Mouse (Mus musculus): Measurements from ENCODE around the gene Tubb4a. TPM values are rescaled to one million over a fixed set of nuclear protein-coding genes. Genes with fewer than 3 reads are reported as not detected.
"Not testable (repeated sequence)": the region's sequence is repeated elsewhere in the genome, so short reads cannot be mapped to it uniquely, and the experiment has no call there.

The Tubb4a gene
- polyA plus RNA-seq (2015; fragmentation: Nextera tagmentation; extraction: Ambion mirVana) = 20.3 and 22.6 TPM in 2 replicates

DNA sequence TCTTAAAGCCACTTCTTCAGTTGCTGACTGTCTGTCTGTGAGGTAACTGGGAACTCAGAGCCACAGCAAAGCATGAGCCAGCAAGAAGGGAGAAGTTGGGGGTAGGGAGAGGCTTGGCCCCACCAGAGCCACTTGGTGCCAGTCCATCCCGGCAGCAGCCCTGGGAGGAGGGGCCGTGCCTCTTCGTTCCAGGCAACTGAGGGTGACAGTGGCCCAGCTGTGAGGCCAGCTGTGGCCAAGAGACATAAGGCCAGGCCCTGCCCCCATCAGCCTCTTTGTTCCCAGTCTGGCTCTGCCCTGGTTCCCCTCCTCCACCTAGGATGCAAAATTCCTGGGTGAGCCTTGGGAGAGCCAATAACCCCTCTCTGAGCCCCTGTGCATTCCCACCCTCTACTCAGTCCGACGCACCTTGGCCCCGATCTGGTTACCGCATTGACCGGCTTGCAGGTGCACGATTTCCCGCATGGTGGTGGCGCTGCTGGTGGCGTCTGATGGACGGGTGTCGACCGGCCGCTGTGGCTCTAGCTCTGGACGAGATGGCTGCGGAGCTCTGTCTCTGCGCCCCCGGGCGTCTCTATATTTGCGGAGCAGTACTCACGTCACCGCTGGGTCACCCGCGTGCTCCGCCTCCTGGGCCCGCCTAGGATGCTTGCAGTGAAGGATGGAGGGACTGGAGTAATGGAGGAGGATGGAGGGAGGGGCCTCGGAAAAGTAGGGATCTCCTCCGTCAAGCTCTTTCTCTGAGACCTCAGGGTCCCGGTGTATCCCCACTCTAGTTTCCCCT, at the start of gene Tubb4a:
Gene Tubb4a (minus strand): TSS at position 734 of the 784 bp plus-strand sequence.
- WGBS = 2% methylated on average over 31 of the region's 31 CpGs
- H3K27me3 ChIP-seq (replicated peaks; ENCODE audit: control insufficient read depth, insufficient read depth, low read length) = no peaks in the 10 kb centered on the region
- ATAC-seq = peak; percentile 74
- H3K4me1 ChIP-seq (ENCODE audit: control insufficient read depth, insufficient read depth, low read length) = peaks cover 5% of the 10 kb centered on the region
- no peak within 1 kb of the TSS for H3K27ac ChIP-seq (ENCODE audit: low read length)
- H3K36me3 ChIP-seq (ENCODE audit: control insufficient read depth, insufficient read depth, low read length) = no peaks in the 10 kb centered on the region
- peak within 1 kb of the TSS; percentile 46 for H3K4me3 ChIP-seq (ENCODE audit: low read length)
- no peaks in the 10 kb centered on the region for H3K9me3 ChIP-seq (ENCODE audit: control insufficient read depth, low read length)
- H3K4me2 ChIP-seq (ENCODE audit: low read depth, low read length) = peak within 1 kb of the TSS; percentile 72
- H3K9ac ChIP-seq (ENCODE audit: low read depth, low read length) = peak within 1 kb of the TSS; percentile 62

DNA sequence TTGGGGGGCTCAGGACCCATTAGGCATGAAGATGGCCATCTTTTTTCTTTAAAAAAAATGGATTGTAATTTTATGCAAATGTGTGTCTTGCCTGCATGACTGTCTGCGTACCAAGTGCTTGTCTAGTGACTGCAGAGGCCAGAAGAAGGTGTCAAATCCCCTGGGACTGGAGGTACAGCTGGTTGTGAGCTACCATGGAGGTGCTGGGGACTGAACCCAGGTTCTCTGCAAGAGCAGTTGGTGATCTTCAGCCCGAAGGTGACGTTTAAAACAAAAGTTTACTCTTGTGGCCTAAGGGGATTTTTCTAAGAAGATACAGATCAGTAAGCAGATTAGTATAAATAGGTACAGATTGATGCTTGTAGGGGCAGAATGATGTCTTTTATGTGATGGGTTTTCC, 48.1 kb upstream of the Tubb4a start:
- Histone ChIP-seq H3K4me2 (ENCODE audit: low read depth, low read length) (no peak overlapping the region), H3K36me3 (ENCODE audit: control insufficient read depth, insufficient read depth, low read length) (no peaks in the 10 kb centered on the region), H3K4me3 (ENCODE audit: low read length) (no peak overlapping the region)

DNA sequence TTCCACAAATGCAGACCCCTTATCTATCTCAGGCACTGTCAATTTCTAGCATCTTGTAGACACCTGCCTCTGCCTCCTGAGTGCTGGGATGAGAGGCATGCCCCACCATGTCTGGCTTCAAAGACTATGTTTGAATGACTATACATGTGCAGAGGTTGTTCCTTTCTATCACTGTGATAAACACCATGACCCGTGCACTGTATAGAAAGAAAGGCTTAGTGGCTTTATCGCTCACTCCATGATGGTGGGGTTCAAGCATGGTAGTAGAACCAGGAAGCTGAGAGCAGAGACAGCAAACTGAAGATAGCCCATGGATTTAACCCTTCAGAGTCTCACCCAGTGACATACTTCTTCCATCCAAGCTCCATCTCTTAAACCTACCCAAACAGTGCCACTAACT, 47.1 kb upstream of the Tubb4a start:
- no peak overlapping the region for H3K4me3 ChIP-seq (ENCODE audit: low read length)
- H3K4me1 ChIP-seq (ENCODE audit: control insufficient read depth, insufficient read depth, low read length) = no peaks in the 10 kb centered on the region
- 91% methylated on average over 2 of the region's 2 CpGs for WGBS
- H3K4me2 ChIP-seq (ENCODE audit: low read depth, low read length) = no peak overlapping the region
- H3K9ac ChIP-seq (ENCODE audit: low read depth, low read length) = no peak overlapping the region
- no peaks in the 10 kb centered on the region for H3K27me3 ChIP-seq (replicated peaks; ENCODE audit: control insufficient read depth, insufficient read depth, low read length)
- H3K9me3 ChIP-seq (ENCODE audit: control insufficient read depth, low read length) = no peaks in the 10 kb centered on the region
- no peak for ATAC-seq
- H3K27ac ChIP-seq (ENCODE audit: low read length) = no peak overlapping the region
- no peaks in the 10 kb centered on the region for H3K36me3 ChIP-seq (ENCODE audit: control insufficient read depth, insufficient read depth, low read length)

More for the DNA sequence above, 48.1 kb upstream of the Tubb4a start:
- WGBS = 84% methylated on average over 3 of the region's 3 CpGs
- H3K9ac ChIP-seq (ENCODE audit: low read depth, low read length) = no peak overlapping the region
- no peak for ATAC-seq
- H3K27me3 ChIP-seq (replicated peaks; ENCODE audit: control insufficient read depth, insufficient read depth, low read length) = no peaks in the 10 kb centered on the region
- no peaks in the 10 kb centered on the region for H3K9me3 ChIP-seq (ENCODE audit: control insufficient read depth, low read length)
- H3K4me1 ChIP-seq (ENCODE audit: control insufficient read depth, insufficient read depth, low read length) = no peaks in the 10 kb centered on the region
- H3K27ac ChIP-seq (ENCODE audit: low read length) = no peak overlapping the region

DNA sequence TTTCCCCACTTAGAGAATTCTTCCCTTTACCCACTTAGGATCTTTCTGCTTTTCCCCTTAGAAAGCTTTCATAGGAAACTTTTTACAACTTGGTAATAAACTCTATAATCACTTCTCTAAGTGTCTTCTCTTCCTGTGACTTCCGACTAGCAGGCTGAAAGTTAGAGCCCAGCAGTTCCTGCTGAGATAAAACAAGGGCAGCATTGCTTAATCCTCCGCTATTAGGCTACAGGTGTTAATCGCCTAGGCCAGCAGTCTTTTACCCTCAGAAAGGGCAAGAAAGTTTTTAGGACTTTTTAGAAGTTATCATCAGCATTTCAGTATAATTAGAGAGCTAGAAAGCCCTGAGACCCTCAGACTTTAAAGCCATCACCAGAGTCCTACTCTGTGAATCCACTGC, 46.4 kb upstream of the Tubb4a start:
- not testable (repeated sequence) for H3K36me3 ChIP-seq (ENCODE audit: control insufficient read depth, insufficient read depth, low read length); H3K27ac ChIP-seq (ENCODE audit: low read length); H3K4me1 ChIP-seq (ENCODE audit: control insufficient read depth, insufficient read depth, low read length); H3K4me2 ChIP-seq (ENCODE audit: low read depth, low read length); H3K9ac ChIP-seq (ENCODE audit: low read depth, low read length); H3K9me3 ChIP-seq (ENCODE audit: control insufficient read depth, low read length); ATAC-seq; H3K4me3 ChIP-seq (ENCODE audit: low read length); H3K27me3 ChIP-seq (replicated peaks; ENCODE audit: control insufficient read depth, insufficient read depth, low read length)
- 15% methylated on average over 3 of the region's 3 CpGs for WGBS

DNA sequence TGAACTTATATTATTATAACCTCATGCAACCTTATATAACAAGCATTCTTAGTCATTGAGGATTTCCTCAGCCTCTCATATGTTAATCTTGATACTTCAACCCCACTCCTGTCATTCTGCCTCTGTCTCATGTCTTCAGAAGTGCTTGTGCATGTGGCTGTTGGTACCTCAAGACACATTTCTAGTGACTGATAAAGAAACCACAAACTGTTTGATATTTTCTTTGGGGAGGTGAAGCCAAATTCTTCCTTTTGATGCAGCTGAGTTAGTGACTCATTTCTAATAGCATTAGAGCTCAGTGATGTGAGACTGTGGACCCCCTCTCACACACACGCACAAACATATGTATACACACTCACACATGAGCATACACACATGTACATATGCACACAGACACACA, 44.2 kb upstream of the Tubb4a start:
- Histone ChIP-seq H3K4me2 (ENCODE audit: low read depth, low read length) (no peak overlapping the region), H3K36me3 (ENCODE audit: control insufficient read depth, insufficient read depth, low read length) (no peaks in the 10 kb centered on the region), H3K9ac (ENCODE audit: low read depth, low read length) (no peak overlapping the region), H3K9me3 (ENCODE audit: control insufficient read depth, low read length) (no peaks in the 10 kb centered on the region), H3K4me1 (ENCODE audit: control insufficient read depth, insufficient read depth, low read length) (no peaks in the 10 kb centered on the region), H3K4me3 (ENCODE audit: low read length) (no peak overlapping the region), H3K27ac (ENCODE audit: low read length) (no peak overlapping the region), H3K27me3 (replicated peaks; ENCODE audit: control insufficient read depth, insufficient read depth, low read length) (no peaks in the 10 kb centered on the region)
- 89% methylated on average over 1 of the region's 1 CpGs for WGBS
- no peak for ATAC-seq

DNA sequence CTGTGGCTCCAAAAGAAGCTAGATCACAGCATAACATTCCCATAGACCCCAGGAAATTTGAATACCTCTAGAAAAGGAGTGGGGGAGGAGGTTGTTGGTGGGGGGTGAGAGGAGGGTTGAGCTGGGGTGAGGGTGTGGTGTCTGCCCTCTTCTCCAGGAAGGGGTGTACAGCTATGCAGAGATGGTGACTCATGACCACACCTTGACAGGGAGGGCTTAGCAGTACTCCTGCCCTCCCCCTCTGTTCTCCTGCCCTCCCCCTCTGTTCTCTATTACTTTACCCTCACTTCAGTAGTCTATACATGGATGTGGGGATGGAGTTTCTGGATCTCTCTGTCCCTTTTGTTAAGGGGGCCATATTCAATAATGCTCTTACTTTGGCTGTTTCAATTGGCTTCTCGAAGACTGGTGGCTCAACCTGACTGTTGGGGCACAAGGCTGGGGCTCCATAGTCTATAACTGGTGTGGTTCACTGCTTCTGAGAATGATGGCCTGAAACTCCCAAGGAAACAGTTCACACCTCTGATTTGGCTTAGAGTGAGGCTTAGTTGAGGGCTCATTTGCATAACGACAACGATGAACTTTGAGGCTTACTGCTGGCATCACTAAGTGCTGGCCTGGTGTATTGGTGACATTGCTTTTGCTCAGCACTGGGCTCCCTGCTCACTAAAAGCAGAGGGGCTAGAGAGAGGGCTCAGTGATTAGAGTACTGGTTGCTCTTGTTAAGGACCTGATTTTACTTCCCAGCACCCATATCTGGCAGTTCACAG, 38.5 kb upstream of the Tubb4a start:
- ATAC-seq = no peak
- no peak overlapping the region for H3K4me2 ChIP-seq (ENCODE audit: low read depth, low read length)
- H3K4me3 ChIP-seq (ENCODE audit: low read length) = no peak overlapping the region
- H3K9ac ChIP-seq (ENCODE audit: low read depth, low read length) = no peak overlapping the region
- no peaks in the 10 kb centered on the region for H3K27me3 ChIP-seq (replicated peaks; ENCODE audit: control insufficient read depth, insufficient read depth, low read length)
- no peak overlapping the region for H3K27ac ChIP-seq (ENCODE audit: low read length)
- no peaks in the 10 kb centered on the region for H3K4me1 ChIP-seq (ENCODE audit: control insufficient read depth, insufficient read depth, low read length)
- WGBS = 63% methylated on average over 3 of the region's 3 CpGs
- H3K36me3 ChIP-seq (ENCODE audit: control insufficient read depth, insufficient read depth, low read length) = no peaks in the 10 kb centered on the region
- H3K9me3 ChIP-seq (ENCODE audit: control insufficient read depth, low read length) = no peaks in the 10 kb centered on the region

DNA sequence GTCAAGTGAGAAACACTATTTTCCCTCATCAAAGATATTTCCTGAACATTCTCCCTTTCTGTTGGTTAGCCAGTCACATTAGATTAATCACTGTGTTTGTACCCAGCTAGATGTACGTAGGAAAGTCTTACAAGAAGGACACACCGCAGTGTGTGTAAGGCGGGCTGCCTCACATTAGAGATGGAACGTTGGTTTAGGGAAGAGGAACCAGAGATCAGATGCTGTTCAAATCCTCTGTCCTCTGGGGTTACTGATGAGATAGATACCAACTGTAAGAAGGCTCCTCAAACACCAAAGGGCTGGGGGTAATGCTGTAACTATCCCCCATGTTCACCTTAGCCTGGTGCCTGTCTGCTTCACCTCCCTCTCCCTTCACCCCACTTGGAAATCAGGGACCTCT, 37.2 kb upstream of the Tubb4a start:
- H3K4me2 ChIP-seq (ENCODE audit: low read depth, low read length) = no peak overlapping the region
- 70% methylated on average over 4 of the region's 4 CpGs for WGBS
- no peaks in the 10 kb centered on the region for H3K36me3 ChIP-seq (ENCODE audit: control insufficient read depth, insufficient read depth, low read length)
- H3K27me3 ChIP-seq (replicated peaks; ENCODE audit: control insufficient read depth, insufficient read depth, low read length) = no peaks in the 10 kb centered on the region
- no peaks in the 10 kb centered on the region for H3K9me3 ChIP-seq (ENCODE audit: control insufficient read depth, low read length)
- H3K27ac ChIP-seq (ENCODE audit: low read length) = no peak overlapping the region
- no peaks in the 10 kb centered on the region for H3K4me1 ChIP-seq (ENCODE audit: control insufficient read depth, insufficient read depth, low read length)
- no peak overlapping the region for H3K4me3 ChIP-seq (ENCODE audit: low read length)
- H3K9ac ChIP-seq (ENCODE audit: low read depth, low read length) = no peak overlapping the region
- ATAC-seq = no peak

DNA sequence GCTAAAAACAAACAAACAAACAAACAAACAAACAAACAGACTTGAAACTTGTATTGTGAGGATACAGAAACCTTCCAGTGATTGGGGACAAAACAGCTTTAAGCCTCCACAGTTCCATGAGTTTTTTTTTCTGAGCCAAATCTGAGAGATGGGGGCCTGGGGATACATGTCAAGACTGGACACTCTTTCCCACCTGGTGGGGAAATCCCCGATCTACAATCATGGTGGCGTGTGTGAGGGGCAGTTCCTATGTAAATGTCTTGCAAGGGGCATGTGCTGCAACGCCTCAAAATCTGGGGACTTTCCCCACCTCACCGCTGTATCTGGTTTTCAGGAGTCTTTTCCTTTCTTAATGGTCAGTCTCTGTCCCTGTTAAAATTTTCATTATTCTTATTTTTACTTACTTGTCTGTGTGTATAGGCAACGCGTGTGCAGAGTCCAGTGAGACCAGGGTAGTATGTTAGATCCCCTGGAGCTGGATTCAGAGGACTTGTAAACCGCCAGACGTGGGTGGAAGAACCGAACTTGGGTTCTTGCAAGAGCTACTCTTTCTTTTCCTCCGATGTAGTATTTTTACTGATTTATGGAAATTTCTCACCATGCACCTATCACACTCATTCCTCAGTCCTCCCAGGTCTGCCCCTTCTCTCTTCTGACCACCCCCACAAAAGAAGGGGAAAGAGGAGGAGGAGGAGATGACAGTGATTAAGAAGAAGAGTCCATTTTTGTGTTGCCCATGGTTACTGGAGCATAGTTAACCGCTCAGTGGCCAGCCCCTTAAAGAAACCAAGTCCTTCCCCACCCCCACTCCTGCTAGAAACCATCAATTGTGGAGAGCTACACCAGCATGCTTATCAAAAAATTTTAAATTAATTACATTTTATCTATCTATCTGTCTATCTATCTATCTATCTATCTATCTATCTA, 35.9 kb upstream of the Tubb4a start:
- H3K27me3 ChIP-seq (replicated peaks; ENCODE audit: control insufficient read depth, insufficient read depth, low read length) = no peaks in the 10 kb centered on the region
- H3K27ac ChIP-seq (ENCODE audit: low read length) = no peak overlapping the region
- no peak overlapping the region for H3K9ac ChIP-seq (ENCODE audit: low read depth, low read length)
- no peaks in the 10 kb centered on the region for H3K9me3 ChIP-seq (ENCODE audit: control insufficient read depth, low read length)
- H3K4me1 ChIP-seq (ENCODE audit: control insufficient read depth, insufficient read depth, low read length) = peaks cover 4% of the 10 kb centered on the region; the same call in 1 of the 2 replicates
- H3K4me3 ChIP-seq (ENCODE audit: low read length) = no peak overlapping the region
- no peaks in the 10 kb centered on the region for H3K36me3 ChIP-seq (ENCODE audit: control insufficient read depth, insufficient read depth, low read length)
- 90% methylated on average over 11 of the region's 11 CpGs for WGBS
- no peak for ATAC-seq
- no peak overlapping the region for H3K4me2 ChIP-seq (ENCODE audit: low read depth, low read length)

DNA sequence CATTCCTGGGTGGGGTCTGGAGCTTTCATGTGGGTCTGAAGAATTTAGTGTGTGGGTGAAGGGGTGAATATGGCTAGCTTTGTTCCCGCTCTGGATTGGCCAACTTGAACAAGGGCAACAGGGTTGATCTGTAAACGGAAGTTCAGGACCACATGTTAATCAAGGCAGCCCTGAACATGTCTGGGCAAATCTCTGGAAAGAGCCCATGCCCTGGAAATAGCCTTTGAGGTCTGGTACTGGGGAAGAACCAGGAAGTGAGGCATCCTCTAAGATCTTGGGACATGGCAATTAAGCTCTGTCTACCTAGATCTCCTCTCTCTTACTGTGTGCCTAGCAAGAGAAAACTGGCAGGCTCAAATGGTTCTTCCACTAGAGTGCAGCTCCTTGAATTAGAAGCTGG, 34.3 kb upstream of the Tubb4a start:
- Histone ChIP-seq H3K9me3 (ENCODE audit: control insufficient read depth, low read length) (no peaks in the 10 kb centered on the region), H3K9ac (ENCODE audit: low read depth, low read length) (no peak overlapping the region), H3K27ac (ENCODE audit: low read length) (no peak overlapping the region), H3K36me3 (ENCODE audit: control insufficient read depth, insufficient read depth, low read length) (no peaks in the 10 kb centered on the region), H3K4me2 (ENCODE audit: low read depth, low read length) (no peak overlapping the region), H3K27me3 (replicated peaks; ENCODE audit: control insufficient read depth, insufficient read depth, low read length) (no peaks in the 10 kb centered on the region), H3K4me3 (ENCODE audit: low read length) (no peak overlapping the region), H3K4me1 (ENCODE audit: control insufficient read depth, insufficient read depth, low read length) (peaks cover 4% of the 10 kb centered on the region; the same call in 1 of the 2 replicates)
- ATAC-seq = no peak
- 86% methylated on average over 2 of the region's 2 CpGs for WGBS

All from intestine, embryonic 16.5 days (tissue).